Mouse (Mus musculus): Measurements from ENCODE around the gene Baz2a. TPM values are rescaled to one million over a fixed set of nuclear protein-coding genes. Genes with fewer than 3 reads are reported as not detected.
"Not testable (repeated sequence)": the region's sequence is repeated elsewhere in the genome, so short reads cannot be mapped to it uniquely, and the experiment has no call there.

Gene Baz2a
- polyA plus RNA-seq, 1 experiment from 2014 or later, result 11.2 TPM

DNA sequence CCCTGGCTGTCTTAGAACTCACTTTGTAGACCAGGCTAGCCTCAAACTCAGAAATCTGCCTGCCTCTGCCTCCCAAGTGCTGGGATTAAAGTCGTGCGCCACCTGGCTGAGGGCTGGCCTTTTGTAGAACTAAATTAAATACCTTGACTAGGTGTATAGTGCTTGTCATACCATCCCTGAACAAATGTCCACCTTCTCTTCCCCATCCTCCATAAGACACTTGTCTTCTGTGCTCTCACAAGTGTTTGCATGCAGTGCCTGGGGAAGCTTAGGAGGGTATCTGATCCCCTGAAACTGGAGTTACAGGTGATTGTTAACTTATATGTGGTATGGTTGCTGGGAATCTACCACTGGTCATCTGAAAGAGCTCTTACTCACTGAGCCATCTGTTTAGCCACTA, 41.0 kb upstream of the Baz2a start:
- H3K4me2 ChIP-seq (replicated peaks; ENCODE audit: low read depth, low read length), result no peak overlapping the region
- H3K9me3 ChIP-seq (ENCODE audit: low read length), result no peaks in the 10 kb centered on the region
- ATAC-seq (no peak), DNase-seq (ENCODE audit: low spot score) (no peak)
- H3K4me3 ChIP-seq (ENCODE audit: low read depth, low read length), result no peak overlapping the region
- H3K36me3 ChIP-seq (ENCODE audit: insufficient read depth, low read length), result peaks cover 33% of the 10 kb centered on the region; the same call in 1 of the 2 replicates
- H3K9ac ChIP-seq (replicated peaks; ENCODE audit: low read depth), result no peak overlapping the region
- no peak overlapping the region for H3K27ac ChIP-seq (ENCODE audit: low read length)
- 81% methylated on average over 2 of the region's 2 CpGs for WGBS
- no peak for TF ChIP-seq CTCF (IDR thresholded peaks at IDR 0.05)
- no peak for TF ChIP-seq EP300 (IDR thresholded peaks at IDR 0.05)
- no peaks in the 10 kb centered on the region for H3K4me1 ChIP-seq (ENCODE audit: insufficient read depth, low read depth, low read length)
- no peaks in the 10 kb centered on the region for H3K27me3 ChIP-seq (replicated peaks; ENCODE audit: insufficient read depth, low read length)

DNA sequence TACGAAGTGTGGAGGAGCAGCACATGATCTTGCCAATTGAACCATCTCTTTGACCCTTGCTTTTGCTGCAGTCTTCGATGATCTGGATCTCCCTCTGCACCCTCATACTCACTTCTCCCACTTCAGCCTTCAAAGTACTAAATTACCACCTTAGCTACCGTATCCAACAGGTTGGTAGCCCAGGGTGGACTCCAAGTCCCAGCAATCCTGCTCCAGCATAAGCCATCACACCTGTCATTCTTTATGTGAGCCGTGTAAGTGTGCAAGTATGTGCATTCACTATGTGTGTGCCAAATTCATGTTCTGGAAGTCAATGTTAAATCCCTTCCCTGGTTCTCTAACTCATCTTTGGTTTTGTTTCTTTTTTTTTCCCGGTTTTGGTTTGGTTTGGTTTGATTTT, 39.8 kb upstream of the Baz2a start:
- Histone ChIP-seq H3K4me2 (replicated peaks; ENCODE audit: low read depth, low read length) (no peak overlapping the region), H3K27me3 (replicated peaks; ENCODE audit: insufficient read depth, low read length) (no peaks in the 10 kb centered on the region), H3K27ac (ENCODE audit: low read length) (no peak overlapping the region), H3K36me3 (ENCODE audit: insufficient read depth, low read length) (peaks cover 27% of the 10 kb centered on the region; the same call in 1 of the 2 replicates), H3K4me1 (ENCODE audit: insufficient read depth, low read depth, low read length) (no peaks in the 10 kb centered on the region), H3K9ac (replicated peaks; ENCODE audit: low read depth) (no peak overlapping the region), H3K4me3 (ENCODE audit: low read depth, low read length) (no peak overlapping the region), H3K9me3 (ENCODE audit: low read length) (no peaks in the 10 kb centered on the region)
- no peak for TF ChIP-seq CTCF (IDR thresholded peaks at IDR 0.05)
- no peak for TF ChIP-seq EP300 (IDR thresholded peaks at IDR 0.05)
- ATAC-seq (no peak), DNase-seq (ENCODE audit: low spot score) (no peak)
- 97% methylated on average over 5 of the region's 5 CpGs for WGBS

DNA sequence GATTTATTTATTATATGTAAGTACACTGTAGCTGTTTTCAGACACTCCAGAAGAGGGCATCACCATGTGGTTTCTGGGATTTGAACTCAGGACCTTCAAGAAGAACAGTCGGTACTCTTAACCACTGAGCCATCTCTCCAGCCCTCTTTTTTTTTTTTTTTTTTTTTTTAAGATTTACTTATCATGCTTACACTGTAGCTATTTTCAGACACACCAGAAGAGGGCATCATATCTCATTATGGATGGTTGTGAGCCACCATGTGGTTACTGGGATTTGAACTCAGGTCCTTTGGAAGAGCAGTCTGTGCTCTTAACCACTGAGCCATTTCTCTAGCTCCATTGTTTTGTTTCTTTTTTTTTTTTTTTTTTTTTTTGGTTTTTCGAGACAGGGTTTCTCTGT, 39.2 kb upstream of the Baz2a start:
- not testable (repeated sequence) for H3K4me3 ChIP-seq (ENCODE audit: low read depth, low read length); H3K27ac ChIP-seq (ENCODE audit: low read length); DNase-seq (ENCODE audit: low spot score); H3K27me3 ChIP-seq (replicated peaks; ENCODE audit: insufficient read depth, low read length); H3K4me2 ChIP-seq (replicated peaks; ENCODE audit: low read depth, low read length); H3K9me3 ChIP-seq (ENCODE audit: low read length); H3K9ac ChIP-seq (replicated peaks; ENCODE audit: low read depth); H3K4me1 ChIP-seq (ENCODE audit: insufficient read depth, low read depth, low read length); ATAC-seq
- 94% methylated on average over 1 of the region's 2 CpGs for WGBS
- H3K36me3 ChIP-seq (ENCODE audit: insufficient read depth, low read length), result peaks cover 24% of the 10 kb centered on the region; the same call in 1 of the 2 replicates

DNA sequence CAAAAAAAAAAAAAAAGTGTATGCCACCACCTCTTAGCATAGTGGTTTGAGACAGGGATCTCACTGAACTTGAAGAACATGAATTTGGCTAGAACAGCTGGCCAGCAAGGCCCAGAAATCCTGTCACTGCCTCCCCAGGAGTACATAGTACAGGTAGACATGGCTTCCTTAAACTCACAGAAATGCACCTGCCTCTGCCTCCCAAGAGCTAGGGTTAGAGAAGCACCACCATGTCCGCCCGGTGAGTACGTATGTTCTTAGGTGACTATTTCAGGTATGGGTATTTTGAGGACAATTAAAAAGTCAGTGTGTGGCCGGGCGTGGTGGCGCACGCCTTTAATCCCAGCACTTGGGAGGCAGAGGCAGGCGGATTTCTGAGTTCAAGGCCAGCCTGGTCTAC, 38.4 kb upstream of the Baz2a start:
- H3K4me2 ChIP-seq (replicated peaks; ENCODE audit: low read depth, low read length), result no peak overlapping the region
- no peak for DNase-seq (ENCODE audit: low spot score)
- no peaks in the 10 kb centered on the region for H3K9me3 ChIP-seq (ENCODE audit: low read length)
- no peak overlapping the region for H3K4me3 ChIP-seq (ENCODE audit: low read depth, low read length)
- TF ChIP-seq EP300 (IDR thresholded peaks at IDR 0.05) (no peak), CTCF (IDR thresholded peaks at IDR 0.05) (no peak)
- H3K9ac ChIP-seq (replicated peaks; ENCODE audit: low read depth), result no peak overlapping the region
- 96% methylated on average over 8 of the region's 8 CpGs for WGBS
- peaks cover 5% of the 10 kb centered on the region; the same call in 1 of the 2 replicates for H3K4me1 ChIP-seq (ENCODE audit: insufficient read depth, low read depth, low read length)
- peaks cover 22% of the 10 kb centered on the region; the same call in 1 of the 2 replicates for H3K36me3 ChIP-seq (ENCODE audit: insufficient read depth, low read length)
- H3K27ac ChIP-seq (ENCODE audit: low read length), result no peak overlapping the region
- ATAC-seq, result no peak
- H3K27me3 ChIP-seq (replicated peaks; ENCODE audit: insufficient read depth, low read length), result no peaks in the 10 kb centered on the region

DNA sequence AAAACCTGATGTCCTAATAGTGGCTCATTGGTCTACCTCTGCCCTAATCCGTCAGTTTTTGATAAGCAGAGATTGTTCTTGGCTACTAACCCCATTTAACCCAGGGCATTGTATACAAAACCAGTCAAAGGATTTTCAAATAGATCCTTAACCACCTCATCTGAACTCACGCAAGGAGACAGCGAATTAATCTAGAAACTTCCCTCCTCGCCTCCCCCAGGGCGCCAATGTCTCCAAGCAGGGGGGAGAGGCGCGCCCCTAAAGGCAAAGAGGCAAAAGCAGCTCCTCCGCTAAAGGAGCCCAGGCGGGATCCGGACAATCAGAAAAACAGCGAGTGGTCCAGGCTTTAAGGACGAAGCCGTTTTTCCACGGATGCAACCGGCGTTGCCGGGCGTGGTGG, 33.2 kb upstream of the Baz2a start:
- TF ChIP-seq CTCF (IDR thresholded peaks at IDR 0.05), result peak; percentile 17
- TF ChIP-seq EP300 (IDR thresholded peaks at IDR 0.05), result no peak
- Histone ChIP-seq H3K4me3 (ENCODE audit: low read depth, low read length) (peak overlapping the region; percentile 59), H3K9me3 (ENCODE audit: low read length) (no peaks in the 10 kb centered on the region), H3K36me3 (ENCODE audit: insufficient read depth, low read length) (no peaks in the 10 kb centered on the region), H3K4me1 (ENCODE audit: insufficient read depth, low read depth, low read length) (peaks cover 18% of the 10 kb centered on the region; the same call in 1 of the 2 replicates), H3K27me3 (replicated peaks; ENCODE audit: insufficient read depth, low read length) (no peaks in the 10 kb centered on the region), H3K4me2 (replicated peaks; ENCODE audit: low read depth, low read length) (peak overlapping the region; percentile 92), H3K27ac (ENCODE audit: low read length) (peak overlapping the region; percentile 86), H3K9ac (replicated peaks; ENCODE audit: low read depth) (peak overlapping the region; percentile 69)
- no peak for ATAC-seq
- WGBS, result under 1% methylated on average over 18 of the region's 18 CpGs
- DNase-seq (ENCODE audit: low spot score), result peak; percentile 61

DNA sequence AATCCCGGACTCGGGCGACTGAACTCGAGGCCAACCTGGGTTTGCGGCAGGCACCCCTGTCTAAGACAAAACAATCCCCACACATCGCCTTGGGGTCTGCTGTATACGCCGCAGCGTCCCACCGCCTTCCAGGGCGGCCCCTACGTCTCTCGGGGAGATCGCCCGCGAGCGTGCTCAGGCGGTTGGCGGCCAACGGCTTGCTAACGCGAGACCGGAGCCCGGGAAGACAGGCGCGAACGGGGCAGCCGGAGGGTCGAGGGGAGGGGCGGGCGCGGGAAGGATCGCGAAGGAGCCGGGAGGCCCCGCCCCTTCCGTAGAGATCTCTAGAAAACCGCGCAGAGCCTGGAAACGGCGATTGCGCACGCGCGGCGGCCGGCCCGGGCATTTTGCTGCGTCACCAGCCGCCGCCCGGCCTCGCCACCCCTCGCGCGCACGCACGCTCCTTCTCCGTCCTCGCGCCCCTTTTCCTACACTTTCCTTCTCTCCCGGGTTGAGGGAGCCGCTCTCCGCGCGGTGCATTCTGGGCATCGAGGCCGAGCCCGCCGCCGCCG, 32.7 kb upstream of the Baz2a start, which contains the start of gene Ptges3:
Gene Ptges3, plus strand, starts transcription at position 354 of the 551 bp plus-strand sequence.
- H3K9ac ChIP-seq (replicated peaks; ENCODE audit: low read depth), result peak within 1 kb of the TSS; percentile 69
- H3K4me2 ChIP-seq (replicated peaks; ENCODE audit: low read depth, low read length), result peak within 1 kb of the TSS; percentile 92
- ATAC-seq, result peak; percentile 94
- peak within 1 kb of the TSS; percentile 59 for H3K4me3 ChIP-seq (ENCODE audit: low read depth, low read length)
- WGBS, result 0% methylated on average over 58 of the region's 72 CpGs
- DNase-seq (ENCODE audit: low spot score), result peak; percentile 99
- no peaks in the 10 kb centered on the region for H3K9me3 ChIP-seq (ENCODE audit: low read length)
- no peaks in the 10 kb centered on the region for H3K36me3 ChIP-seq (ENCODE audit: insufficient read depth, low read length)
- H3K4me1 ChIP-seq (ENCODE audit: insufficient read depth, low read depth, low read length), result peaks cover 18% of the 10 kb centered on the region; the same call in 1 of the 2 replicates
- no peaks in the 10 kb centered on the region for H3K27me3 ChIP-seq (replicated peaks; ENCODE audit: insufficient read depth, low read length)
- no peak for TF ChIP-seq EP300 (IDR thresholded peaks at IDR 0.05)
- TF ChIP-seq CTCF (IDR thresholded peaks at IDR 0.05), result peak; percentile 1; the same call in 1 of the 2 replicates
- peak within 1 kb of the TSS; percentile 86 for H3K27ac ChIP-seq (ENCODE audit: low read length)

Measured in lung, postnatal 0 days (tissue).